Mouse (Mus musculus) urinary bladder, postnatal 36 days (tissue): ENCODE data around the gene Gm11492.

ENCODE experiments used
- DNase-seq, 2 experiments: peaks; one replicate each; pipeline ENCODE4 v3.0.0; 2022; ENCODE audit warnings: low spot score in 2 of 2, mixed read lengths in 1 of 2

Gm11492 gene

DNA sequence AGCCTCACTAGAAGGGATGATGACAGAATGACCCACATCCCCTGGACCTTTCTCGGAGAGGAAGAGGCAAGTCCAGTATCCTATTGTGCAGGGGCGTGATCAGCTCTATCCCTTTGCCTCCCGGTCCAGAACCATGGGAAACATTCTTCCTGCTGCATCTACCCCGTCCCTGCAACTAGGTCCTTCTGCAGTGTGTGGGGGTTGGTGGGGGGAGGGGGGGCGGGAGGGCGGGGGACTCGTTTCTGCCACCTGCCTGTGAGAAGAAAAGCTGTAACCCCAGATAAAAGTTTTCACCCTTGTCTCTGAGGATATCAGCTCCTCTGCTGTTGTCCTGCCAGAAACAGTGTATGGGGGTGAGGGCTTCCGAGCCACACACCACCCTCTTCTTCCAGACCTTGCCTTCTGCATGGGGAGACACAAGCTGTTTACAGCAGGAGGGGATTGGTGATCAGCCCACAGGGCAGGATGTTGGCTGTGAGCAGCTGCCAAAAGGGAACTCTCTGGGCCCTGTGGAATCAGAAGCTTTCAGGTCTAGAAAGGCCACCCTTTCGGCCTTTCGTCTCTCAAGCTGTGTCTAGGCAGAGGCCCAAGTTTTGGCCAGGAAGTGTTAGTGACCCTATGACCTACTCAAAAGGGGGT, 12.6 kb downstream of the Gm11492 start:
- no peak for DNase-seq

DNA sequence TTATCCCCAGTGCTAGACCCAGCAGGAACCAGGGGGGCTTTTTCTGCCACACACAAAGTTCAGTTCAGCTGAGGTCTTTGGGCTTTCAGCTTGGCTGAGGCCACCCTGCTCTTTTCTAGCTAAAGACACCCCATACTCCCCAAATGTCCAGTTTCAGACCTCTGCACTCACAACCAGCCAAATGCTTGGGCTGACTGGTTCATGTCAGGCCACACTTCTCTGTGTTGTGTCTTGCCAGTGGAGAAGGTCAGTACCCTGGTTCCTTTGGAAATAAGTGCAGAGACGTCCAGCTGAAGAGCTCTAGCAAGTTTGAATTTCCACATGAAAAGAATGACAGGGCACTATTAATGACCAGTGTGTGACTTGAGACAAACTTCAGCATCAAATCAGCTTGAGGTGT, 13.3 kb downstream of the Gm11492 start:
- no peak for DNase-seq

DNA sequence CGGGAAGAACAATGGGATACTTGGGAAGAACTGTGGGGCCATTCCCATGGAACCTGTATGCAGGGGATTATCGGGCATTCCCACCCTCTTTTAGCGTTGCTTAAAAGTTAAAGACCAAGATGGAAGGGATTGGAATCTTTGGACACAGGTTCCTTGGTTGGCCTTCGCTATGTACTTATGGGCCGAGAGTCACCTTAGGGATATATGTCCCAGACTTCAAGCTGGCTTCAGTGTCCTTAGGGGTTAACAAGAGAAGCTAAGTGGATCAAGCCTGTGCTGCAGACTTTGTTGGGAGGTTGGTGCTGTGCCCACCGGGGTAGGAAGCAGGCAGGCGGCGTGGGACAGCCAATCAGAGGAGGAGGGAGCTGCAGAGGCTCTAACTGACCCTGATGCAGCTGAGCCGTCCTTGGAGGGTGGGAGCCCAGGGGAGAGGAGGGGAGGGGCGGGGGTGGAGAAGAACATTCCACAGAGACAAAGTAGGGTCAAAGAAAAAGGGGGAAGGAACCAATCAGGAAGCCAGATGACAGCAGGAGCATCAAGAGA, 14.2 kb downstream of the Gm11492 start:
- DNase-seq: no peak

DNA sequence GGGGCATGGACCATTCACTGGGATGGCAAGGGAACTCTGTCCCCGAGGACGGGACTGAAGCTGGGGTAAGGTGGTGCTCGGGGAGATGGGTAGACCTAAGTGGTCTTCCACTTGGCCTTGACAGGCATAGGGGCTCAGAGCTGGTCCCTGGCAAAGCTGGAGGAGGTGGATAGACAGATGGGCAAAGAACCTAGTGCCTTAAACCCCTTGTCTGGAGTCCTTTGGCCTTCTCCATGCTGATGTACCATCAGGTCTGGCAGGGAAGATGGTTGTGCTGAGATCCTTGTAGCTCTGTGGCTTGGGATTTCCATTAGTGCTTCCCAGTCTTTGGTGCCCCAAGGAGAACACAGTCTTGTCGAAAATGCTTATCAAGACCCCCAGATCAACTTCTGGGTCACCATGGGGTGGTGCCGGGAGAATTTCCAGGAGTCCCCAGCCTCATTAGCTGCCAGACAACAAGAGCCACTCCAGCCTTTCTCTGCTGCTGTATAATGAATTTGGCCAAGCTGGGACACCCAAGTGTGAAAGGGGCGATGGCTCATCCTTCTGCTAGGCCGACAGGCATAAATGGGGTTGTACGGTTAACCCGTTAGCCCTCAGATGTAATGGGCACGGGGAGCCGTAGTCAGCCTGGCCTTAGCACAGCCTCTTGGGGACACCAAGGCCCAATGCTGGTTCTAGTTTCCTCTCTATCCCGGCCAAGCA, 14.9 kb downstream of the Gm11492 start:
- no peak for DNase-seq

DNA sequence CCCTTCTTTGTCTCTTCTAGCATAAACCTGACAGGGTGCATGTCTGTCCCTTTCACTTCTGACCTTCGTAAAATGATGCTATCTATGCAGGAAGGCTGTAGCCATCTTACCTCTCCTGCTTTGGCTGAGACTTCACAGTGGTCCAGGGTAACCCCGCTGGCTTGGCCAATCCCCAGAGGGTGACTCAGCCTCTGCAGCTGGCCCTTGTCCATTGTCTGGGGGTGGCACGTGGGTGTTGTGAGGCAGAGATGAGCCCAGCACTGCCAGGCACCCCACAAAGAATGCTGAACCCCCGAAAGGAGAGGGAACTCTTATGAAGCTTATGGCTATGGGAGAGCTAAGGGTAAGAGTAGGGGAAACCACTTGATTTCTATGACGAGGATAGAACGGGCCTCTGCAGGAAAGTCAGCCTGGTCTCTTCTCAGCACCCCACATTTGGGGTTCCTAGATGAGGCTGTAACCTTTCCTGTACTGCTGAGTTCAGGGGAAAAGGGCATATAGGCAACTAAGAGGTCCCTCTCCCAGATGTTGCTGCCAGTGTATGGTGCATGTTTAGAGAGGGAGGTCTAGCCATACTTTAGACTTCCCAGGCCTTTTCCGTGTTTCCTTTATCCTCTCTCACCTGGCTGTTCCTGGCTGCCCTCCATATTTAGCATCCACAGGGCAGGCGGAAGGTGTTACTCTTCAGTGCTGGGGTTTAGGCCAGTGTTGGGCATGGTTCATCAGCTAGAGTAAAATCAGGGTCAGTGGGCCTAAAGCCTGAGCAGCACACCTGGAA, 15.7 kb downstream of the Gm11492 start:
- no peak for DNase-seq

DNA sequence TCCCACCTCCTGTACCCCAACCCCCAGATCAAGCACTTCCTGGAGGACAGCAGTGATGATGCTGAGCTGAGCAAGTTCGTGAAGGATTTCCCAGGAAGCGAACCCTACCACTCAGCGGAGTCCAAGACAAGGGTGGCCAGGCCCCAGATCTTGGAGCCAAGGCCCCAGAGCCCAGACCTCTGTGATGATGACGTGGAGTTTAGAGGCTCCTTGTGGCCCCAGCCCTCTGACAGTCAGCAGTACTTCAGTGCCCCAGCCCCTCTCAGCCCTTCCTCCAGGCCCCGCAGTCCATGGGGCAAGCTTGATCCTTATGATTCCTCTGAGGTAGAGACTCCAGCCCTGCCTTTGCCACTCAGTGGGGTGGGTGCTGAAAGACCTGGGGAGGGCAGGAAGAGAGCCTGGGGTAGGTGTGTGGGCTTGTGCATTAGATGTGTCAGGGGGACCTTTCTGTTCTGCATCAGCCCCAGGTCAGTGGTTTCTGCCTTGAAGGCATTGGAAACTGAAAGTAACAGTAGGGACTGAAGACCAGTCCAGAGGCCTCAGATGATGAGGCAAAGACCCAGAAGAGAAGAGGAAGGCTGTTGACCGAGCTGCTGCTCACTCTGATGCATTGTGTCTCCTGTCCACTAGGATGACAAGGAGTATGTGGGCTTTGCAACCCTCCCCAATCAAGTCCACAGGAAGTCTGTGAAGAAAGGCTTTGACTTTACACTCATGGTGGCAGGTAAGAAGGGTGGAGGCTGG, 17.0 kb downstream of the Gm11492 start:
- no peak for DNase-seq

DNA sequence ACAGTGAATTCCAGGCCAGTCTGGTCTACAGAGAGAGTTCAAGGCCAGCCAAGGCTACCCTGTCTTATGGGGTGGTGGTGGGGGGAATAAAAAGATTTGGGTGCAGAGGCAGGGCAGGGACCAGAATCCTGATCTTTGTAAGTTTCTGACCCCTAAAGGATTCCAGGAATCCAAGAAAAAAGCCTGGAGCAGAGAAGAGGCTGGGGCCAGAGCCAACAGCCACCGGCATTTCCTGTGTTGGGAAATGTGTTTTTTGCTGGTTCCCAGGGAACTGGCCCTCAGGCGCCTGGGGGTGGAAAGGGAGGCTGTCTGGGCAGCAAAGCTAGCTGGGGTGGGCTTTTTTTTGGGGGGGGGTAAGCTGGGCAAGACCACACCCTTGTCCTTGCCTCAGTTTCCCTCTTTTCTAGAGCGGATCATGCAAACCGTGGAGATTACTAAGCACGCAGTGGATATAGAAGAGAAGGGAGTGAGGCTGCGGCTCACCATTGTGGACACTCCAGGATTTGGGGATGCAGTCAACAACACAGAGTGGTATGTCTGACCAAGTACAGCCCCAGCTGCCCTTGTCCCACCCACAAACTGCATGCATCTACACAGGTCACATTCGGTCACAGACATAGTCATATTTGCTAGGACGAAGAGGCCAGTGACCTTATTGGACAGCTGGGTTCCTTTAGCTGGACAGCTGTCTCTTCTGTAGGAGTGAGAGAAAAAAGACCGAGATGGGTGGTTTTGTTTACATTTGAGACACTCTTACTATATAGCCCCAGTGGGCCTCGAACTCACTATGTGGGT, 18.5 kb downstream of the Gm11492 start:
- peak in 1 of 2 experiments; percentile 41 for DNase-seq

DNA sequence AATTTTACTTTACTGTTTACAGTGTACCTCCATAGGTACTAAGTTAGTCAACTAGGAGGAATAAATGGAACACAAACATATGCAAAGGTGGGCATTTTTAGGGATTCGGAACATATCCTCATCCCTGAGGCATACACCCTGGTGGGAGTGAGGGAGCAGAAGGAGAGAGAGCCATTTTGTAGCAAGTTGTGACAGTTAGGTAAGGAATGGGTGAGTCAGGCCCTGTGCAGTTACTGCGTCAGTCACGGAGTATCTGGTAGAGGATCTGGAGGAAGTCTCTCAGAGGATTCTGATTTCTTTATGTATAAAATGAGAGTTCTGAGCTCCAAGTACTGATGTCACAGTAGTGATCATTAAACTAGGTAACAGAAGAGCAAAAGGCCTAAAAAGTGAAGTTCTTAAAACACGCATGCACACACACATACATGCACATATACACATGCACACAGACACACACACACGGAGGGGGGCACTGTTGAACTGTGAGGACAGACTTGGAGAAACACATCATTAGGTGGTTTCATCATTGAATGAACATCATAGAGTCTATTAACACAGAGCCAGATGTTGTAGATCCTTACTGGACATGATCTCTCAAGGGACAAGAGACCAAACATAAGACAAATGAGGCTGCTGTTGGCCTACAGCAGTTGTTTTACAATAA, 20.9 kb downstream of the Gm11492 start:
- DNase-seq: no peak

DNA sequence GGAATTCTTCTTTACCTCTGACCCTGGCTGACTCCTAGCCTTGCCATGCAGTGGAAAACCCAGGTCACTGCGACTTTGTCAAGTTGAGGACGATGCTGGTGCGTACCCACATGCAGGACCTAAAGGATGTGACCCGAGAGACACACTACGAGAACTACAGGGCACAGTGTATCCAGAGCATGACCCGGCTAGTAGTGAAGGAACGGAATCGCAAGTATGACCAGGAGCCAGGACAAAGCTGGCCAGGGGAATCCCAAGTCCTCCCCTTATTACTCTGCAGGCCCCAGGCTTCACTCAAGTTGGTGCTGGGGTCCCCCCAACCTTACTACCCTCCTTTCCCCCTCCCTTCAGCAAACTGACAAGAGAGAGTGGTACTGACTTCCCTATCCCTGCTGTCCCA, 23.2 kb downstream of the Gm11492 start:
- DNase-seq: no peak

DNA sequence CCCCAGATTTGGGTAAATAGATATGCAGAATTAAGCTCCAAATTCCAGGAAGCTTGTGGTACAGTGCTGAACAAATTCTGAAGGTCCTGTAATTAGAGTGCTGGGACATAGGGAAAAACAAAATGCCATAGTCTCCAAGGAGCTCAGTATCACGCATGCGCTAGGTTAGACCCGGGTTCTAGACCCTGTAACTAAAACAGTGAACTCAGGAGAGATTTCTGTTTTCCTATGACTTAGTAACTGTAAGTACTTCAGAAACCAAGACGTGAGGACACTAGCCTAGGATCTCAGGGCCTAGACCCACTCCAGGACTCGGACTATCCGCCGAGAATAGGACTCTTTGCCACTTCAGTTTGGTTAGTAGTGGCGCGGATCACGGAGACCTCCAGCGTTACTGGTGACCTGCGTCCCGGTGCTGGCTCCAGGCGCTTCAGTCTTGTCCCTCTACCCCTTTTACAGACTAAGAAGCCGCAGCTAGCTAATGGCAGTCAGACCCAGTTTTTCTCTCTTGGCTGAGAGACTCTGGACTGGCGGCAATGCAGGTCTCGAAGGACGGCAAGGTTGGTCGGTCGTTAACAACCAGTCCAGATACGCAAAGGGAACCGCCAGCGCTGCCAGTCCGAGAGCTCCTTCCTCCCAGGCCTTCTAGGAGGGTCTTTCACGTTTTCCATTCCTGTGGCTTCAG, 24.5 kb downstream of the Gm11492 start:
- DNase-seq: no peak

DNA sequence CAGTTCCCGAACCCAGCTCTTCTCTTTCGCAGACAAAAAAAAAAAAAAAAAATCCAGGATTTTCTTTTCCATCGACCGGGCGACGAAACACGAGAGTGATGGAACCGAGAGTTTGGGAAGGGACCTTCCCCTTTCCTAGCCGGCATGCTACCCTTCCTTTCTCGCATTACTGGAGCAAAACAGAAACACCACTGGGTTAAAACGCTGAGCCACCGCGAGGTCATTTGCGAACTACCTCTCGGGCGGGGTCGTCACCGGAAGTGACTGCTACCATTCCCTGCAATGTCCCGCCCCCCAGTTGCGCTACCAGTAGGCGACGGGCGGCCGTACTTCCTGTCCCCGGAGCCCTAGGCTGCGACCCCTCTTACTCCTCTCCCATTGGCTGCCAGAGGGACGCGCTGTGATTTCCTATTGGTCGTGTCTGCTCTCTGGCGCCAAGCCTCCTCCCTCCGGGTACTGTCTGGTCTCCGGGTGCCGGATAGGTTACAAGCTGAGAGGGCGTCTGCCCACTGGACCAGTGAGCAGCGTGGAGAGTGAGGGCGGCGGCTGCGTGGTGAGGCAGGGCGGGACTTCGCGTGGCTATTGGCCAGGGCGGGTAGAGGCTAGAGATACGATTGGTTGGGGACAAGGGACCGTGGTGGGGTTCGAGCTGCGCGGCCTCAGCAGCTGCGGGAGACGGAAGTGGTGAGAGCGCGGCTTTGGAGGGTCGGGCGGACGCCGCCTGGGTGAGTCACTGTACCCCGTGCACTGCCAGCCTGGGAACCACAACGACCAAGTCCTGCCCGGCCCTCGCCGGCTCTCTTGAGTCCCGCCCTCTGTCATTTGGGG, 25.3 kb downstream of the Gm11492 start, which contains the start of gene Mtmr4:
Gene Mtmr4 (plus strand): TSS at position 637 of the 828 bp plus-strand sequence.
- peak; percentile 96 to 100 for DNase-seq

DNA sequence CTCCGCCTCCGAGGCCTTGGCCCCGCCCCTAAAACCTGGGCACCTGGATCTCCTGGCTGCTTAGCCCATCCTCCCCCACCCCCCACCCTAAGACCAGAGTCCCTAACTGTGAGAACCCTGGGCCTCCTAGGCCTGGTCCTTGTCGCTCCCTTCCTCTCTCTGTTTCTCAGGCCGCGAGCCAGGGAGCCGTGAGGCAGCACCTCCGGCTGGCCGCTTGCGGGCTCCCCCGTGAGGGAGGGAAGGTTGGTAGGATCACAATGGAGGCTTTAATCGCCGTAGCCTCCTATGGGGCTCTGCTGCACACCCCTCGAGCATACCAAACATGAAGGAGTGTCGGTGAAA, 25.9 kb downstream of the Gm11492 start:
- DNase-seq: no peak

DNA sequence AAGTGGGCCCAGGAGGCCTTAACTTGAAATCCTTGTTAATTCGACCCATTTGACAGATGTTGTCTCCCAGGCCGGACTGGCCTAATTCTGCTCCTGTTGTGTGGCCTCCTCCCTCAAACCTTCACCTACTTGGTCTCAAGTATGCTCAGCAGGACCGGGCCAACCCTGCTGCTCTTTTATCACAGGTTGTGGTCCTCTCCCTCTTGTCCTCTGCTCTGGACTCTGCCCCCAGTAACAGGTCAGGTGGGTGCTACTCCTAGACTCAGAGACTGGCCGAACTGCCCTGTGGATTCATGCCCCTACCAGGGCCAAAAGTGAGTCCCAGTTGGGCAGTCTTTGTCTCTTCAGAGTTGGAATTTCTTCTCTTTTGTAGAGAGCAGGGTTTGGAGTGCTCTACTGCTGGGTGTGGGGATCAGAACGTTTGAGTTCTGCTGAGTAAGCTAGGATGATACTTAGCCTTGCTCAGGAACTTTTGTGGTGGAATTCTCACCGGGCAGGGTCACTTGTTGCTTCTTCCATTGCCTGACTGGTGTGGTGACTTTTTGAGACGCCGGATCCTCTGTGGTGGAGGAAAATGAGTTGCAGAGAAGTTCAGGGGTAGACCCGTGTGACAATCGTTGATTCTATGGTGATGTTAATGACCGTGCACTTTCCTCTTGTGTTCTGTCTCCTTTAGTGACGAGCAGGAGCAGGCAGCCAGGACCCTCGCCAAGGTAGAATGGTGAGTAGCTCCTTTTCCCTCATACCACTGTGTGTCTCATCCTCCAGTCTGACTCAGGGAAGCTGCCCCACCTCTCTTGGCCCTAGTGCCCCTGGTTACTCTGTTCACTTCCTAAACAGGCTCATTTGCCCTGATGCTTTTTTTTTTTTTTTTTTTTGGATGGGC, 26.5 kb downstream of the Gm11492 start:
- DNase-seq: no peak

DNA sequence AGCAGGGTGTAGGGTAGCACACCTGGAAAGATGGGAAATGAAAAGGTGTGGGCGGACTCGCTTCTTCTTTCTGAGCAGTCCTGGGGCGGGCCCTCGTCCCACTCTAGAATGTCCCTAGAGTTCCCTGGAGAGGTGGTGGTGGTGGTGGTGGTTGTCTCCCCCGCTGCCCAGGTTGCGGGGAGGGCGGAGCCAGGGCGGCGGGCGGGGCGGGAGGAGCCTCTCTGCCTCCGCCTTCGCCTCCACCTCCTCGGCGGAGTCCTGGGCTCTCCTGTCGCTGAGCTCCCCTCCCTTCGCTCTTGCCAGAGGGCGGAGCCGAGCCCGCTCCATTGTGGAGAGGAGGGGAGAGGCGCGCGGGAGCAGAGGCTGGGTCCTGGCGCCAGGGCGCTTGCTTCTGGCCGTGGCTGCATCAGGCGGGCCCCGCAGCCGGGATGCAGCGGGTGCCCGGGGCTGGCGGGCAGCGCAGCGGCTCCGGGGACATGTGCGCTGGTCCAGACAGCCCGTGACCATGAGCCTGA, 28.9 kb downstream of the Gm11492 start:
- peak; percentile 72 to 90 for DNase-seq

DNA sequence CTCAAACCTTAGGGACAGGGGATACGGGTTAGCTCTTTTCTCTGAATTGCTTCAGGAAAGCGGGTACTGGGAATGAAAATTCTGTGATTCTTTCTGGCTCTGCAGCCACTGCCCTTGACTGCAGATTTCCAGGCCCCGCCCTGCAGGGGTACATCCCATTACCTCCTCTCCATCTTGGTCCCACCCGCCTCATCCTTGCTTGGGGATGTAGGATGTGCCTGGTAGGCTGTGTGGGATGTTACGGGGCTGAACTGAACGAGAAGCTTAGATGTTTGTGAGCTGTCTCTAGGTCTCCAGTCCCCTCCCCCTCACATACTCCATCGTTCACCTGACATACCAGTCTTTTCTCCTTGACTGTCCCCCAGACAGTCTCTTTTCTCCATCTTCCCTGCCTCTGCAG, 29.5 kb downstream of the Gm11492 start:
- no peak for DNase-seq

DNA sequence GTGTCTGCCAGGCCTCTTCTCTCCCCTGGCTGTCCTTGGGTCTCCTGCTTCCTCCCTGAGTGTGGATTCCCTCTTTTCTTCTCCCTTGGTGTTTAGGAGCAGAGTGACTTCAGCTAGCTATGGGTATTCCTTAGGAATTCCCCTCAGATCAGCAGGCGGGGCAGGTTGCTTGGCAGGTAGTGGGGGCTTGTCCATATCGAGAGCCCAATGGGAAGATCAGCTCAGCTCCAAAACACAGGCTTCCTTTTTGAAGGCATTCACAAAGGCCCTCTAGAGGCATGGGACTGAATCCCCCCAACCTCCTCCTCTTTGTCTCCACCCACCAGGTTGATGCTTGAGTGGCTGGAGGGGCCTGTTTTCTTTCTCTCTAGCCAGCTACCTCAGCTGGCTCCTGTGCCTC, 30.0 kb downstream of the Gm11492 start:
- DNase-seq: no peak

DNA sequence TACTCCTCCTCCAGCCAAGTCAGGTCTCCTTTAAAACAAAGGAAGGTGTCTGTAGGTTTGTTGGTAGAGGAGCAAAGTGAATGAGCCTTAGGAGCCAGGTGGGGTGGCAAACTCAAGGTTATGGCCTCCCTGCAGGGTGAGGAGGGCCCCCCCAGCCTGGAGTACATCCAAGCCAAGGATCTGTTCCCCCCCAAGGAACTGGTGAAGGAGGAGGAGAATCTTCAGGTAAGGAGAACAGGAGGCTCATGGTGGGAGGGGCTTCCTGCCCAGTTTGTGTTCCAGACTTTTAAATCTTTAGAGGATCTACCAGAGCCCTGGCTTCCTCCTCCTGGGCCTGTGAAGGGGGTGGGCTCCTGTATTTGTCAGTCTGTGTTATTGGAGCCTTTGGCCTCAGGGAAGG, 30.6 kb downstream of the Gm11492 start:
- DNase-seq: no peak
